Mouse (Mus musculus): ENCODE data around the gene Sox8.
A peak's percentile ranks its signal among the peaks of the same experiment; 100 is the strongest.

Sox8 gene

DNA sequence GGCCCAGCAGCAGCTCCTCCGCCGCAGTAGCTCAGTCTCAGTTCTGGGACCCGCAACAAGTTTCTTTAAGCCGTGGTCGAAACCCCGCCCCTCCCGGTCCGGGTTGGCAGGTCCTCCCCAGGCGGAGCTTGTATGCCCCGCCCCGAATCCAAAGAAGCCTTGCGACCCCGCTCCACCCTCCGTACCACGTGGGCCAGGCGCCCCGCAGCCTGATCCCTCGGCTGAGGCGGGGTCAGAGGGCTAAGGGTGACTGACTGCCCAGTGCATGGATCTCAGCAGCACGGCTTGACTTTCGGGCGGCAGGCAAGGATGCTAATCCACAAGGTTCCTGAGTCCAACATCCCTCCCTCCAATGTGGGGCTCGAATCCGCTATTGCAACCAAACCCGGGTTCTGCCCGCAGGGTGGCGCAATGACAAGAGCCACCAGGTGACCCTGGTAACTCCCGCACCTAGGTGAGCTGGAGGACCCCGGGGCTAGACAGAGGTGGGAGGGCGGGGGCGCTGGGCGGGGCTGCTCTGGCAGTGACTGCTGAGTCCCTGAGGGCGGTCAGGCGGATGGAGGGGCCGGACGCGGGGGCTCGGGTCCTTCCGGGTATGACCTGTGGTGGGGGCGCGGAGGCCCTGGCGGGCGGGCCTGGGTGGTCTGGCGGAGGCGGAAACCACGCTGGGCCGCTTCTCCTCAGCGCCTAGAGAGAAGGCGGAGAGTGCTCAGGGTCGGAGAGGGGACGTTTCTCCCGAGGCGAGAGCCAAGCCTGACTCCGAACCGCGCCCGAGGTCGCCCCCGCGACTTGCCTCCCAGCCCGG lies at the start of gene Sox8:
Gene Sox8, minus strand, starts transcription at position 39 of the 805 bp plus-strand sequence.
- DNase-seq (ENCODE audit: low spot score), result no peak

DNA sequence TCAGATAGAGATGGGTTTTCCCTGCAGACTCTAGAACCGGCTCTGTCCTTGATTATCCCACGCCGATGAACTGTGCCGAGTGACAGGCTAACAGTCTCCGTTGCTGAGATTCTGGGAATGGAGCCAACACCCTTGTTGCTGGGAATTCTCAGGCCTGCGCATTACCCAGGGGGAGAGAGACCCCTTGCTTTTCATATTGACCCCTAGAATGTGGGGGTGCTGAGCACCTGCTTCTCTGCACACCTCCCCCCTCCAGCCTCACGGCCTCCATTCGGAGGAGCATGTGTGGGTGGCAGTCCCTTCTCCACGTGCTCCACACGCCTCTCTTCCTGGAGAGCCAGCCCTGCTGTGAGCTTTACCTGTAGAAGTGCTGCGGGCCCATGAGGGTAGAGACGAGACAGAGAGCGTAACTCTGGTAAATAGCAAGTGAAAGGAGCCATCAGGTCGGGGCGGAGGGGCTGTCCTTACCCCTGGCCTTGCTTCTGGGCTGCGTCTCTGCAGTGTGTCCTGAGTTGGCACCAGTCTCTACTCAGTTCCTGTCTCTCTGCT lies 48.1 kb upstream of the Sox8 start:
- no peak for DNase-seq (ENCODE audit: low spot score)

DNA sequence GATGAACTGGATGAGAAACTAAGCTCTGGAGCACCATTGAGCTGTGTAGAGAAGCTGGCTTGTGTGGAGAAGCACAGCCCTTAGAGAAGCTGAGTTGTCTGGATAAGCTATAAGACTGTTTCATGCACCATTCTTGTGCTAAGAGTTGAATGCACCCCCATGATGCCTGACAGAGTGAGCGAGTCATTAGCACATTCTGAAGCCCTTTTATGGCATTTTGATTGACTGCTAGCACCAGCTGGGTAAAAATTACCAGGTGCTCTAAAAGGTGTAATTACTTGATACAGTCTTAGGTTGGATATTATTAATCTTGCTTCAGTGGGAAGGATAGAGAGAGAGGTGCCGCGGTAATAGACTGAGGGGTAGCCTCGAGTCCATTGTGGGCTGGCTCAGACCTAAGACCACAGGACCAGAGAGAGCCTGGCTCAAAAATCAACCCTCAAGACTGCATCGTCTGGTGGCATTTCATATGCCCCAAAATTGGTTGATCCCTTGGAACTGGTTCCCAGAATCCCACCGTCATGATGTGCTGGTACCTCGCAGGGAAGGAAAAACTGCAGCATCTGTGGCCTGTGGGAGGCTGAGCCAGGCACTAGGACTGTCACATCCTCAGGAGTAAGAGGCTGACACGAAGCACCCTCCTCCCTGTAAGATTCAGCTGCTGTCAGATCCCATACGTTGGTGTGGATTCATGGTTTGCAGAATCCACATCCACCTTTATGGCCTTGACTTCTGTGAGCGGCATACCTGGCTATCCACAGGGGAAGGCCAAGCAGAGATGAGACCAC lies 44.4 kb upstream of the Sox8 start:
- no peak for DNase-seq (ENCODE audit: low spot score)

DNA sequence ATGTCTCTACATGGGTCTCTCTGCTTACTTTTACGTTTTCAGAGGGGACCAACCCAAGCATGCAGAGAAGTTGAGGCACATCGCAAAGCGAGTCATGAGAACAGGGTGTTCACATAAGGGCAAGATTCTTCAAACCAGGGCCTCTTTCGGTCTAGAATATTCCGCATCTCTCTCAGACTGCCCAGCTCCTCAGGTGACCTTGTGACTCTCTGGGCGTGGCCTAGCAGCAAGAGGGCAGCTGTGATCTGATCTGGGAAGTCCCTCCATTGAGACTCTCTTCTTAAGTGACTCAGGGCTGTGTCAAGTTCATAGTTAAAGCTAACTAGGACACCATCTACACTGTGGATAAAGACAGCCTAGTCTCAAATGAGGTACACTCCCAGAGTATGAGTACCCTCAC lies 42.8 kb upstream of the Sox8 start:
- DNase-seq (ENCODE audit: low spot score), result no peak

DNA sequence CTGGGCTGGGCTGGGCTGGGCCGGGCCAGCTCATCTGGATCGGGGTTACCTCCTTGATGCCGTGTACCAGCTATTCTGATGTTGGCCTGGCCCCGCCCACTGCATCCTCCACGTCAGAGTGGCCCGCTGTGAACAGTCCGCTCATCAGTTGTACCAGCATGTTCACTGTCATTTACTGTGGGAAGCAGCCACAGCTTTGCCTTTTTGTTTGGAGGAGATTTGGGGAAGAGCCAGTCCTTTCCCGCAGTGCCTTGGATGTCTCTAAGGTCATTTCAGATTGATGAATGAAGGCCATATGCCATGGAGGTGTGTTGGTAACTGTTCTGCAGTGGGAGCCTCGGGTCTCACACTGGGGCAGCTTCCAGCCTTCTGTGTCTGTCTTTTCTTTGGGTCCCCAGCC lies 42.1 kb upstream of the Sox8 start:
- no peak for DNase-seq (ENCODE audit: low spot score)

DNA sequence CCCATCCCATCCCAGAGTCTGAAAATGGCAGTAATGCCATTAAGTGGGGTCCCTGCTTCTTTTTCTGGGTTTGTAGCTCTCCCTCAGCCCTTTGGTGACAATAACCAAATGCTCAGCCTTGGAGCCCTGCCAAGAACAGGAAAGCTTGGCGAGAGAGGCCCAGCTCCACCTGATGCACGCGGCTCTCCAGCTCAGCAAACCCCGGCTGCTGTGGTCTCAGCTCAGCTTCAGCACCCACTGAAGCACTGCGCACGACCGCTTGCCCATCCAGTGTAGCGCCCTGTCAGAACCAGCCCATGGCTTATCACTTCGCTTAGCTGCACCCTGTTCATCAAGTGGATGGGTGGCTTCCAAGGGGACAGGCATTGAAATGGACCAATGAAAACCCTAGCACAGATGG lies 39.7 kb upstream of the Sox8 start:
- DNase-seq (ENCODE audit: low spot score), result no peak

DNA sequence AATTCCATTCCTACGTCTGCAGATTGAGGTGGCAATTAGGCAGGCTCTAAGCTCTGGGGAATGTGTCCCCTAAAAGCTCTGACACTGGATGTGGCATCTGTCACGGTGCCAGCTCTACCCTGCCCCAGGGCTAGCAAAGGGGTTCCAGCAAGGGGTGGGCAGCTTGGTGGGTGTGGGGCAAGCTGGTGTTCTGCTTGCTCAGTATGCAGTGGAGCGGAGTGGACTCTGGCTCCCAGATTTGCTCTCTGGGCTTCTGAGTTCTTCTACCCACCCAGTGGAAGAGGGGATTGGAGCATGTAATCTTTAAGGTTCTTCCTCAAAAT lies 39.0 kb upstream of the Sox8 start:
- DNase-seq (ENCODE audit: low spot score), result no peak

DNA sequence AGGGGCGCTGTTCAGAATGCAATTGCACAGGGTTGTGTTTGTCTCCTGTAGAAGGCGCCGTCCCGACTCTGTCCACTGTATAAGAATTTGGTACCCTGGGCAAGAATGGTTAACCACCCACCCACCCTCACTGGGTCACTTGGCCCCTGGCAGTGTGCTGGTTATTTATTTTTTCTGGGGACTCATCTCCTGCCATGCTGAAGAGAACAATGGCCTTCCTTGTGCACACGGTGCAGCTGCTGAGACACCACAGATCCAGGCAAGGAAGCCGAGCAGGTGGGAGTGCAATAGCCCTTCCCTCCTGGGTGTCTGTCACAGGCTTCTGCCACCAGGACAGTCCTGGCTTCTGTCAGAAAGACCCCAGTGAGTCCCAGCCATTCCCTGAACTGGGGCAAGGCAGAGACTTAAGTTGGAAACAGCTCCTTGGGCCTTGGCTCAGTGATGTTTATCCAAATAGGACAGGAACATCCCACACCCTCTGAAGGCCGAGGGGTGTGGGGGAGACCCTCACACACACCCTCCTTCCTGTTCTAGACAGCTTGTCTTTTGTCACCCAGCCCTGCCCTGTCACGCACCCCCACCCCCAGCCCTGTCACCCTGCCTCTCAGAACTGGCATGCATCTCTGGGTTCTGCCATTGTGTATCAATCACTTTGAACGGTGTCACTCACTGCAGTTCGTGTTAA lies 38.5 kb upstream of the Sox8 start:
- DNase-seq (ENCODE audit: low spot score), result no peak

DNA sequence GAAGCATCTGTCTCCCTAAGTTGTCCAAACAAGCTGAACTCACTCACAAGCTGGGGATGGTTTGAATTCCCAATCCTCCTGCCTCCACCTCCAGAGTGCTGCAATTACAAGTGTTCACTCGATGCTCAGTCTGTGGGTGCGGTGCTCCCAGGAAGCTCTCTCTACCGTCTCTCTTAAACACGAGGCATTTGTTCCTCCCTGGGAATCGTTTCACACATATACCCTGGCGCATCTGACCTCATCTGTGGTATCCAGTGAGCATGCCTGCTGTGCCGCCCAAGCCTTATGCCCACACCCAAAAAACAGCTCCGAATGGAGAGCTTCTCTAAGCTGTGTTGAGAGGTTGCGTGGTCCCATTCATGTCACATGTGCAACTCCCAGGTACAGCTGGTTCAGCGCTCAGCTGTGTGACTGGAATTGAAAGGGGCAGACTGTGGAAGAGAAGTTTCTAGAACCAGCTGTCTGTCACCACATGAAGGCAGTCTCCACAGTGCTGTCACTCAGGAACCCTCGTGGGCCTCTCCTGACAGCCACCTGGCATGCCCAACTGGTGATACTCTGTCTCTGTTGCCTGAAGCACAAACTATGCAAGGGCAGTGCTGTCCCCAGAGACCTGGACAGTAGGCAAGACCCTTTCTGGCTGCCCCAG lies 37.8 kb upstream of the Sox8 start:
- no peak for DNase-seq (ENCODE audit: low spot score)

DNA sequence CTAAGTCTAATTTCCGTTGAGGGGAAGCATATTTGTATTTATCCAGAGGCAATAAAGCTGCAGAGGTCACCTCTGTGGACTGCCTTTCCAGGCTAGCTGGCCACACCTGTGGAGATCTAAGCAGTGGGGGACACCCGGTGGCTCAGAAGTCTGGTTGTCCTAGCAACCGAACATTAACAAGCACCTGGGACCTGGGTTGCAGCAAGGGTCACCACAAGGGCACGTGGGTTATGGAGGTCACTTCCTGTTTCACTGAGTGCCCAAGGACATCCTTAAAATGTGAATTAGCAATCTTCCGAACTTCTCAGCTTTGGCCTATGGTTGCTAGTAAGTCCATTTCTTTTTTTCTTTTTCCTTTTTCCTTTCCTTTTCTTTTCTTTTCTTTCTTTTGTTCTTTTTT lies 33.7 kb upstream of the Sox8 start:
- DNase-seq (ENCODE audit: low spot score), result no peak

DNA sequence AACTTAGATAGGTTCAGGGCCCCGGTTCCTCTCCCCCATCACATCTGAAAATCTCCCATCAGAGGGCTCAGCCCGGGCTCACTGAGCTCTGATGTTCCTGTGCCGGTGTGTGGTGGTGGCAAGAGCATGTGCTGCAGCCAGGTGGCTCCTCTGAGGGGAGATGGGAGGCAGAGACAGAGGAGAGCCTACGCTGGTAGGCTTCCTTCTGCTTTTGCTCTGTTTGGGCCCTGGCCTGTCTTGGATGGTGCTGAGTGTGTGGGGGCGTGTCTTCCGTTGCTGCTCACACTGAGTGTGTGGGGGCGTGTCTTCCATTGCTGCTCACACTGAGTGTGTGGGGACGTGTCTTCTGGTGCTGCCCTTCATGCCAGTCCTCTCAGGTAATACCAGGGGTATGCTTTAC lies 31.9 kb upstream of the Sox8 start:
- DNase-seq (ENCODE audit: low spot score), result no peak

DNA sequence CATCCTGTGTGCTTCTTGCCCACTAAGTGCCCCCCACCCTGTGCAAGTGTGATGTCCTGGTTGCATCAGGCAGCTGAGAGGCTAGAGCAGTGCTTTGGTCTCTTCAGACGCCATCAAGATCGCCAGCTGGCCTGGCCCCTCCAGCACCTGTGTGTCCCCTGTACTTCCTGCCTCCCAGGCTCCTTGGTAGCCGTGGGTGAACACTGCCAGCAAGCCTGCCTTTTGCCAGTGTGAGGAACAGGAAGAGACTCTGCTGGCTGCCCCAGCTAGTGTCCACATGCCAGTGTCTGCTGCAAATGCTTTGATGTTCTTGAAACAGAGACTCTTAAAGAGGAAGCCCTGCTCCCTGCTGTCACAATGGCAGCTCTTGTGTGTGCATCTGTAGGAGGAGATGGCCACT lies 27.1 kb upstream of the Sox8 start:
- no peak for DNase-seq (ENCODE audit: low spot score)

DNA sequence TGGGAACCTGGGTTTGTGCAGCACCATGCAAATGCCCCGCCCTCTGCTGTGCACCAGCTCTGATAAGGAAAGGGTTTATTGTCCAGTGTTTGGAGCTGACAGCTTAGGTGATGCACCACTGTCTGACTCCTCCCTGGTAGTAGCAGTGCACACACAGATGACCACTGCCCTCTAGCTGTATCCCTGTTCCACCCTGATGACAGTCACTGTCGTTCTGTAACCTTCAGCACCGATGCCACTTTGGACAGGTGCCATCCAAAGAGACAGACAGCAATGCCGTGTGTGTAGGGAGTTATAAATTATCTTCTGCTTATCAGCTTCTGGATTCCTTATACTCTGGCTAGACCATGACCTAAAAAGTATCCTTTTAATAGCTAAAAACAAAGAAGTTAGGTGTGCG lies 25.0 kb upstream of the Sox8 start:
- DNase-seq (ENCODE audit: low spot score), result no peak

DNA sequence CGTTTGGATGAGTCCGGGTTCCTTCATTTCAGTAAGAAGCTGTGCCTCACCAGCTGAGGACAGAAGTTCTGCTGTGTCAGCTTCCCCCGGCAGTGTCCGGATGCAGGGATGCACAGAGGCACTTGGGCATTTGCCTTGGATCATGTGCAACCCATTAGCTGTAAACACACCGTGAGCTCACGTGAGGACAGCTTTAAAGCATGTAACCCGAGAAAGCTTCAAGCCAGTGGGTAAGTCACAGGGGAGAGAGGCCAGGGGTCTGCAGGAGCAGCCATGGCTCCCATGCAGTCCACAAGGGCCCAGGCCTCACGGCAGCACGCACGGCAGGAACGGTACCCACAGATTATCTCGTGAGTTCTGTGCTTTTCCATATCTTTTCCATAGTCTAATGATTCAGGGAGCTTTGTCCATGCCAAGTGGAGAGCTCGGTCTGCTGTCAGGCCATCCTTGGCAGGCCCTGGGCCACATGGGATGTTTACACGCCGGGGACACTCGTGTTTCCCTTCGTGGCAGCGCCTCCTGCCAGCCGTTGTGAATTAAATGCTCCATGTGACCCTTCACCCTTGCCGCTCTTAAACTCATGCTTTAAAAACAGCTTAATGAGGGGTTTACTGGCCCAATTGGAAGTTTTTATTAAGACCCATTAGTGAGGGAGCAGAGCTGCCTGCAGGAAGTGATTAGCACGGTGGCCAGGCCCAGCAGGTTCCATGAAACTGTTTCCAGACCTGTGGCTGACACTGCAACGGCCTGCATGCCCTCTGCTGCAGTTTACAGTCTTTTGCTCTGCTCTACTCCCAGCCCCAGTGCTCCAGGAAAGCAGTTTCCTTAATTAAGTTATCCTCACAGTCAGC lies 23.1 kb upstream of the Sox8 start:
- no peak for DNase-seq (ENCODE audit: low spot score)

DNA sequence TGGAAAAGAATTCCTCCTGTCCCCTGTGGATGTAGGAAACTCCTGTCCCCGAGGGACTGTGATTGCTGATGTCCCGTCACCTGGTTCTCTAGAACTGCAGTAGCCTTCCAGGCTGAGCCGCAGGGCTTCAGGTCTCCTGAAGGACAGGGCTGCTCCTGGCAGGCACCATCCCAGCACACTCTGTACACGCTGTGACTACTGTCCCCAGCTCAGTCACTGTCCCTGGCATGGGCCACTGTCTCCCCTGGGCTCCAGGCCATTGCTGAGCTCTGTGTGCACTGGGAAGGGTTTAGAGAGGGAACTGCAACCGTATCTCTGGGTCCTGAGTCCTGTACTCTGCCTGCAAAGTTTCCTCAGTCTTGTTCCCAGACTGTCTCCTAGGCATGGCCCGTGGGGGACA lies 21.9 kb upstream of the Sox8 start:
- DNase-seq (ENCODE audit: low spot score), result no peak

DNA sequence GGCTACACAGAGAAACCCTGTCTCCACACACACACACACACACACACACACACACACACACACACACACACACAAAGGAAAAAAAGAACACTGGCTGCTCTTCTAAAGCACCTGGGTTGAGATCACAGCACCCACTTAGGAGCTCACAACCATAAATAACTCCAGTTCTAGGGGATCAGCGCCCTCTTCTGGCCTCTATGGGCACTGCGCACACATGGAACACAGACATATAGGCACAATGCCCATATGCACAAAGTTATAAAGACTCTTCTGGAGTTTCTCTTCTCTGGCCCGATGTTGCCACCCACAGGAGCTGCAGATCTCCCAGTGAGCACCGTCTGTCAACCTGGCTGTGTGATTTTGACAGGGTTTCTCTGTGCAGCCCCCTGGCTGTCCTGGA lies 20.5 kb upstream of the Sox8 start:
- no peak for DNase-seq (ENCODE audit: low spot score)

DNA sequence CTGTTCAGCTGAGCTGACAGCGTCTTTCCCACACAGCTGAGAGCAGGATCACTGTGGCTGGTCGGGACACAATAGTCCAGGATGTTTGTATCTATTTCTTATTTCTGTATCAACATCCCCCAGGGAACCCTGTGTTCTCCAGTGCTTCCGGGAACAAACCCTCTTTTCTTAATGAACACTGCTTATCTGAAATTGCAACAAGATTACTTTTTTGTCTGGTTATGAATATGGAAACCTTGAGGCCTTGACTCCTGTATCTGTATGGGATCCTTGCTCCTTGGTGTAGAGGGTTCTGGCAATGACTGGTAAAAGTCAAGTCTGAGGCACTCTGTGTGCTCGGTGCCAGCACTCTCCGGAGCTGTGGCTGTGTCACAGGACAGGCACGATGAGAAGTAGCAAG lies 19.6 kb upstream of the Sox8 start:
- no peak for DNase-seq (ENCODE audit: low spot score)

DNA sequence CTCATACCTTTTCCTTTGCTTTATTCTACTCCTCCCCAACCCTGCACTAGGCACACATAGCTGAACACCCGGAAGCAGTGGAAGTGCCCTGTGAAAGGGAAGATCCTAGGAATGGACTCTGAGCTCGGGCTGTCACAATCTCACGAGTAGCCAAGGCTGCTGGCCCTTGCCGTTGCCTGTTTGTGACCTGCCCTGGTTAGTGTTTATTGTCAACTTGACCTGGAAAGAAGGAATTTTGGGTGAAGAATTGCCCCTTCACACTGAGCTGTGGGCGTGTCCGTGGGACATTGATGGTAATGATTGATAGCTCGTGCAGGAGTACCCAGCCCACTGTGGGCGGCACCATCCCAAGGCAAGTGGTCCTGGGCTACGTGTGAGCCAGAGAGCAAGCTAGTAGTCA lies 14.2 kb upstream of the Sox8 start:
- no peak for DNase-seq (ENCODE audit: low spot score)

DNA sequence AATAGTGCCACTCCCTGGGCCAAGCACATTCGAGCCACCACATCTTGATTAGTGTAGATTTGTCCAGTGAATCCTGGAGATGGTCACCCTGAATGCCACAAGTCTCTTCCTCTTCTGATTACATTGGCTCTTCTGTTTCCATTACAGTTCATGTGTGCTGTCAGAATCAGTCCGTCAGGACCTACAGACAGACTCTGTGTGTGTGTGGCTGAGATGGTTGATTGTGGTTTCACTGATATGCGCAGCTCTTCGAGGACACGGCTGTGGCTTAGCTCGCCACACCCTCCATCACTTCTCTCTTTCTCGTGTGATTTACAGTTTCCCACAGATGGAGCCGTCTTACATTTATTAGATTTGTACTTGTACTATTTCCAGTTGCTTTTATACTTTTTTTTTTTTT lies 13.4 kb upstream of the Sox8 start:
- peak; percentile 37 for DNase-seq (ENCODE audit: low spot score)

DNA sequence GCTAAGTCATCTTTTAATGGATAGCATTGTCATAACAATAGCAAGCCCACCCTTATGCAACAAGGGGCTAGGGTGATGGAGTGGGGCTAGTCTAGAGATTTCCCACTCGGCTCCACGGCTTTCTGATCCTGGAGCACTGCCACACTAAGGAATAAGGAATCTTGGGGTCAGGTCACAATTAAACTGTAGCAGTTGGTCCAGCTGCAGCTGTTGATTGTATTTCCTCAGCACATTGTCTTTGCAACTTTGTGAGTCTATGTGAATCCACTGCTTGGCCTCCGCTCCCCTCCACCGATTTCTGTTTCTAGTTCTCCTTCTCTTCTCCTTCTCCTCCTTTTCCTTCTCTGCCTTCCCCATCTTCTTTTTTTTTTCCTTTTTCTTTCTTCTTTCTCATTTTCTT lies 12.6 kb upstream of the Sox8 start:
- no peak for DNase-seq (ENCODE audit: low spot score)

DNA sequence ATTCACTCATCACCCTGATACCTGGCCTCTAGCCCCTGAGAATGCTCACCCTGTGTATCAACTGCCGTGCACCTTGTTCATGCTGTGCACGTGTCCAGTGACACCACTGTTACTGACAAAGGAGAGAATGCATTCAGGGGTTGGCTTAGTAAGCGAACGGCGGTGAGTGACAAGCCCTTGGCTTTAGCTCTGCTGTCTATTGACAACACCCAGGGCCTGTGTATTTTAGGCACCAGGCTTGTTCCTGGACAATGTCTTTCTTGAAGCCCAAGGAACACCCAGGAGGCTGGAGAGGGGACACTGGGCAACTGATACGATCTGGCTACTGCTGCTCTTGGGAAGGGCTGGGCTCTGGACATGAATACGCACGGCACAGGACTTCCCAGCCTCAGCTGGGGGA lies 11.6 kb upstream of the Sox8 start:
- DNase-seq (ENCODE audit: low spot score), result no peak
